Mouse (Mus musculus) lung, postnatal 0 days (tissue): ENCODE results near the gene Nodal.

Source experiments
- CTCF ChIP-seq: IDR thresholded peaks from 2 replicates; pipeline ENCODE4 v1.5.1; 2016; ENCODE audit warnings: antibody characterized with exemption, mild to moderate bottlenecking
- EP300 ChIP-seq: IDR thresholded peaks from 2 replicates; pipeline ENCODE4 v1.6.1; 2016; ENCODE audit warnings: antibody characterized with exemption, mild to moderate bottlenecking, control low read depth

GRCm38 (mm10) chr10:61394476-61395136 lies 23.2 kb upstream of the Nodal start:
- TF ChIP-seq CTCF (no peak), EP300 (peak; percentile 69; the same call in 1 of the 2 replicates)
